In genomic region chr5:8356326-8356725, GRCm38 (mm10) we compare ENCODE assay signal across 9 mouse cellular contexts. TPM values are rescaled to one million over a fixed set of nuclear protein-coding genes. Genes with fewer than 3 reads are reported as not detected.
DNase-seq lines count a peak whose midpoint lies in the region; ATAC-seq and TF ChIP-seq lines count a peak whose summit lies in the region.
"Had no signal": no experiment of that assay in that cellular context is flagged by ENCODE, and none has a peak within 500 bp of the region (broad histone marks: within the 10 kb centered on the region; RNA-seq: fewer than 3 reads in every experiment).

No protein-coding gene starts in this region.

- no peak for TF ChIP-seq POLR2A in kidney, adult 2 months (IDR thresholded peaks at IDR 0.05; ENCODE audit: low read depth, low read length)

- WGBS in kidney, adult 2 months: 43% methylated on average over 2 of the region's 2 CpGs

- TF ChIP-seq CTCF in kidney, adult 2 months (conservative IDR thresholded peaks at IDR 0.05; ENCODE audit: insufficient read depth, insufficient read length, low read depth, low read length): no peak

- H3K36me3 ChIP-seq in kidney, adult 2 months (ENCODE audit: control insufficient read depth, insufficient read depth, low read length): no peaks in the 10 kb centered on the region

- intact Hi-C loops in left cerebral cortex, postnatal 10 days (cut with DNase I): no loop called here

- H3K27ac ChIP-seq in kidney, adult 2 months (ENCODE audit: insufficient read depth, low read depth, low read length): no peak overlapping the region

- peak; percentile 46 for DNase-seq in kidney, adult 2 months
- DNase-seq in kidney, adult 11 months: no peak
- peak; percentile 61 for DNase-seq in adrenal gland, postnatal 14 days
- DNase-seq in embryo, embryonic 11 days: peak; percentile 23
- DNase-seq in kidney, postnatal 4 days: peak; percentile 33 to 42
- DNase-seq in left cerebral cortex, postnatal 10 days (ENCODE audit: extremely low spot score in 1 of 2, low spot score in 2 of 2): no peak
- DNase-seq: liver had no signal

- no peaks in the 10 kb centered on the region for H3K4me1 ChIP-seq in kidney, adult 2 months (ENCODE audit: control insufficient read depth, insufficient read depth, low read length)

- no peak for ATAC-seq in activated CD4-positive, CD25-positive, alpha-beta regulatory T cell, adult 4 months
- ATAC-seq: intestine, postnatal 0 days had no signal

- H3K27me3 ChIP-seq in kidney, adult 2 months (replicated peaks; ENCODE audit: control insufficient read depth, insufficient read depth, low read length): no peaks in the 10 kb centered on the region

- no peak overlapping the region for H3K4me3 ChIP-seq in kidney, adult 2 months (ENCODE audit: insufficient read depth, low read depth, low read length)

RNA-seq across cellular contexts. Expression of gene Adam22, which starts 11.6 kb away (rescaled TPM):
- 1.3 and 1.5 TPM in 2 replicates for polyA plus RNA-seq in kidney, adult 2 months (2012; rRNA removed)
- 4.1 and 5.7 TPM in 2 replicates for total RNA-seq in adrenal gland, postnatal 14 days (2021)
- 100 to 1,000 TPM; 207 to 208 TPM for total RNA-seq in left cerebral cortex, postnatal 10 days (2021)
- under 1 TPM; 0.48 to 0.90 TPM for polyA plus RNA-seq in activated CD4-positive, CD25-positive, alpha-beta regulatory T cell, adult 4 months (2017; shearing (Covaris generic))

Comparison
In these comparisons a context has a peak if more than half of its experiments do, and no peak if none do; other contexts are left out.
1. DNase-seq: peak in kidney, adult 2 months (single experiment), adrenal gland, postnatal 14 days (single experiment), embryo, embryonic 11 days (single experiment) and kidney, postnatal 4 days (2 of 2); none in kidney, adult 11 months (single experiment) and left cerebral cortex, postnatal 10 days (0 of 2).
2. RNA of gene Adam22, which starts 11.6 kb away (total RNA-seq): 207 to 208 TPM in left cerebral cortex, postnatal 10 days; 4.1 to 5.7 TPM in adrenal gland, postnatal 14 days; every median in the first group is over 10 times any median in the second.